8 mouse cellular contexts compared by ENCODE assay signal in genomic region chr5:108082380-108082779, GRCm38 (mm10). TPM values are rescaled to one million over a fixed set of nuclear protein-coding genes. Genes with fewer than 3 reads are reported as not detected.
A peak's percentile ranks its signal among the peaks of the same experiment; 100 is the strongest.
DNase-seq lines count a peak whose midpoint lies in the region; ATAC-seq and TF ChIP-seq lines count a peak whose summit lies in the region.

No protein-coding gene starts in this region.

- peak; percentile 30; the same call in 1 of the 2 replicates for TF ChIP-seq CTCF in brain, embryonic 14.5 days (IDR thresholded peaks at IDR 0.05; ENCODE audit: borderline replicate concordance, extremely low read depth, insufficient read depth, insufficient read length)

- DNase-seq in kidney, postnatal 10 days, result peak; percentile 21
- DNase-seq in kidney, adult 11 months, result no peak
- DNase-seq in ES-CJ7 (ENCODE audit: low read depth, low spot score), result peak; percentile 68
- peak; percentile 11 for DNase-seq in brain, embryonic 14.5 days (ENCODE audit: low read depth)
- DNase-seq in frontal cortex, postnatal 25 days (ENCODE audit: low spot score in 2 of 2), result no peak
- no peak for DNase-seq in left cerebral cortex, postnatal 25 days (ENCODE audit: low spot score in 2 of 2)
- DNase-seq in ovary, postnatal 36 days (ENCODE audit: low spot score), result no peak

- ATAC-seq in monocyte, adult 5-6 weeks (replicated peaks; ENCODE audit: insufficient number of reproducible peaks, low FRiP score, low TSS enrichment, poor library complexity, severe bottlenecking), result 0 out of 2 replicates have a peak, but pooled peaks have one; percentile 61

- intact Hi-C loops in left cerebral cortex, postnatal 25 days (cut with DNase I), result loop anchor here (5.0 kb wide), 1 partner anchor 160 kb away; no protein-coding TSS in a partner anchor

- TF ChIP-seq POLR2A in brain, embryonic 14.5 days (IDR thresholded peaks at IDR 0.05; ENCODE audit: borderline replicate concordance, extremely low read depth, insufficient read depth, insufficient read length, poor library complexity, severe bottlenecking), result no peak

RNA-seq across cellular contexts. Expression of gene Mtf2, which starts 16.9 kb away (rescaled TPM):
- polyA plus RNA-seq in brain, embryonic 14.5 days (2012; rRNA removed), result 75.2 and 77.6 TPM in 2 replicates
- 63.4 to 78.4 TPM (median 63.4 TPM) in 3 replicates for total RNA-seq in monocyte, adult 5-6 weeks (2017)
- total RNA-seq in left cerebral cortex, postnatal 25 days (2021), result 10 to 100 TPM; 51.7 to 55.8 TPM

RNA-seq across cellular contexts. Expression of gene Tmed5, which starts 50.0 kb away (rescaled TPM):
- polyA plus RNA-seq in brain, embryonic 14.5 days (2012; rRNA removed), result 15.3 and 17.1 TPM in 2 replicates
- total RNA-seq in monocyte, adult 5-6 weeks (2017), result 204 to 217 TPM (median 205 TPM) in 3 replicates
- 10 to 100 TPM; 25.5 to 25.6 TPM for total RNA-seq in left cerebral cortex, postnatal 25 days (2021)

RNA-seq across cellular contexts. Expression of gene Ccdc18, which starts 50.3 kb away (rescaled TPM):
- polyA plus RNA-seq in brain, embryonic 14.5 days (2012; rRNA removed), result 0.83 and 0.95 TPM in 2 replicates
- 1.7 to 3.0 TPM (median 2.1 TPM) in 3 replicates for total RNA-seq in monocyte, adult 5-6 weeks (2017)
- 1 to 10 TPM; 1.0 to 1.1 TPM for total RNA-seq in left cerebral cortex, postnatal 25 days (2021)

Comparison
In these comparisons a context has a peak if more than half of its experiments do, and no peak if none do; other contexts are left out.
1. DNase-seq: peak in kidney, postnatal 10 days (single experiment), ES-CJ7 (single experiment) and brain, embryonic 14.5 days (single experiment); none in kidney, adult 11 months (single experiment), frontal cortex, postnatal 25 days (0 of 2), left cerebral cortex, postnatal 25 days (0 of 2) and ovary, postnatal 36 days (single experiment).